Mouse (Mus musculus): ENCODE measurements at regions not wholly inside any gene's neighbourhood (a gene's known extent, or its start where the extent isn't known, plus 50 kb on each side); places are given as distances from the start of the nearest gene placed in this dataset.

DNA sequence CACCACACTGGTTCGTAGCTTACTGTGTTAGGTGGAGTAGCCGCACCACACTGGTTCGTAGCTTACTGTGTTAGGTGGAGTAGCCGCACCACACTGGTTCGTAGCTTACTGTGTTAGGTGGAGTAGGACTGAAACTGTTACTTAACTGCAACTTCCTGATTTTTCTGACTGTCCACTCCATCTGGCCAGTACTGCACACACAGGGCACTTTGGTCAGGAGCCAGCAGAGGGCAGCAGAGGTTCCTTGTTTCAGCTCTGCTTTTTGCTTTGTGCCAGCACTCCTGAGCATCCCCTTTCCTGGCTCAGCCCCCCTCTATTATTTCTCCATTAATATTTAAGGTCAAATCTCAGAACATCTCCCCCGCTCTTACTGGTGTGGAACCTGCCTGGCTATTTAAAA lies 705.2 kb upstream of the 4930444P10Rik start:
- no peak overlapping the region for H3K4me3 ChIP-seq (ENCODE audit: insufficient read depth, low read length)
- no peak overlapping the region for H3K27ac ChIP-seq (ENCODE audit: insufficient read depth, low read depth, low read length)
- TF ChIP-seq CTCF (IDR thresholded peaks at IDR 0.05; ENCODE audit: low read depth, low read length) = peak; percentile 78
- TF ChIP-seq POLR2A (IDR thresholded peaks at IDR 0.05; ENCODE audit: borderline replicate concordance, low read depth, low read length) = no peak
- H3K4me1 ChIP-seq (ENCODE audit: control insufficient read depth, insufficient read depth, low read length) = peaks cover 6% of the 10 kb centered on the region

GRCm38 (mm10) chr1:16796449-16796848 lies 703.3 kb upstream of the 4930444P10Rik start:
- Histone ChIP-seq H3K27ac (ENCODE audit: insufficient read depth, low read depth, low read length) (no peak overlapping the region), H3K4me1 (ENCODE audit: control insufficient read depth, insufficient read depth, low read length) (peaks cover 6% of the 10 kb centered on the region), H3K4me3 (ENCODE audit: insufficient read depth, low read length) (no peak overlapping the region)
- no peak for TF ChIP-seq POLR2A (IDR thresholded peaks at IDR 0.05; ENCODE audit: borderline replicate concordance, low read depth, low read length)
- TF ChIP-seq CTCF (IDR thresholded peaks at IDR 0.05; ENCODE audit: low read depth, low read length) = no peak

- Histone ChIP-seq H3K4me1 (ENCODE audit: control insufficient read depth, insufficient read depth, low read length) (no peaks in the 10 kb centered on the region), H3K4me3 (ENCODE audit: insufficient read depth, low read length) (no peak overlapping the region), H3K27ac (ENCODE audit: insufficient read depth, low read depth, low read length) (no peak overlapping the region)
- TF ChIP-seq POLR2A (IDR thresholded peaks at IDR 0.05; ENCODE audit: borderline replicate concordance, low read depth, low read length) (no peak), CTCF (IDR thresholded peaks at IDR 0.05; ENCODE audit: low read depth, low read length) (no peak)
Measured at GRCm38 (mm10) chr1:16790733-16791309, 697.7 kb upstream of the 4930444P10Rik start.

DNA sequence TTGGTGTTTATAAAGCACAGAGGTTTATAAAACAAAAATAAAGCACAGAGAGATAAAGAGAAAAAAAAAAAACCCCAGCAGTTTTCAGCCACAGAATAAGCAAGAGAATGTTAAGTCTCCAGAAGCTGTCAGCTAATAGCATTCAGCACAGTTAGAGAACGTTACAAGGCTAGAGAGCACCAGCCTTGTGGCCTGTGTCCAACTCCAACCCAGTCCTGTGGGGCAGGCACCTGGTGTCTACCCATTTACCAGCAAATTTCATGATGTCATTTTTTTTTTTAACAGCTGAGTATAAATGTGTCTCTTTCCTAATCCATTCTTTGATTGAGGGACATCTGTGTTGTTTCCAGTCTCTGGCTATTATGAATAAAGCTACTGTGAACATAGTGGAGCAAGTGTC lies 686.7 kb upstream of the 4930444P10Rik start:
- H3K27ac ChIP-seq (ENCODE audit: insufficient read depth, low read depth, low read length) = no peak overlapping the region
- TF ChIP-seq CTCF (IDR thresholded peaks at IDR 0.05; ENCODE audit: low read depth, low read length) (no peak), POLR2A (IDR thresholded peaks at IDR 0.05; ENCODE audit: borderline replicate concordance, low read depth, low read length) (no peak)
- H3K4me3 ChIP-seq (ENCODE audit: insufficient read depth, low read length) = no peak overlapping the region
- no peaks in the 10 kb centered on the region for H3K4me1 ChIP-seq (ENCODE audit: control insufficient read depth, insufficient read depth, low read length)

GRCm38 (mm10) chr1:16760951-16761350 lies 667.8 kb upstream of the 4930444P10Rik start:
- Histone ChIP-seq H3K4me3 (ENCODE audit: insufficient read depth, low read length) (no peak overlapping the region), H3K27ac (ENCODE audit: insufficient read depth, low read depth, low read length) (no peak overlapping the region), H3K4me1 (ENCODE audit: control insufficient read depth, insufficient read depth, low read length) (peaks cover 2% of the 10 kb centered on the region)
- TF ChIP-seq CTCF (IDR thresholded peaks at IDR 0.05; ENCODE audit: low read depth, low read length) (no peak), POLR2A (IDR thresholded peaks at IDR 0.05; ENCODE audit: borderline replicate concordance, low read depth, low read length) (no peak)
